Mouse (Mus musculus) natural killer cell, adult 2 months (primary cell): ENCODE results near the gene Slc17a6.
"Not testable (repeated sequence)": the region's sequence is repeated elsewhere in the genome, so short reads cannot be mapped to it uniquely, and the experiment has no call there.

Source experiments
- DNase-seq, 2 experiments: peaks; one replicate each; pipeline ENCODE4 v3.0.0; 2022; ENCODE audit warnings: low spot score in 2 of 2

Slc17a6 gene

DNA sequence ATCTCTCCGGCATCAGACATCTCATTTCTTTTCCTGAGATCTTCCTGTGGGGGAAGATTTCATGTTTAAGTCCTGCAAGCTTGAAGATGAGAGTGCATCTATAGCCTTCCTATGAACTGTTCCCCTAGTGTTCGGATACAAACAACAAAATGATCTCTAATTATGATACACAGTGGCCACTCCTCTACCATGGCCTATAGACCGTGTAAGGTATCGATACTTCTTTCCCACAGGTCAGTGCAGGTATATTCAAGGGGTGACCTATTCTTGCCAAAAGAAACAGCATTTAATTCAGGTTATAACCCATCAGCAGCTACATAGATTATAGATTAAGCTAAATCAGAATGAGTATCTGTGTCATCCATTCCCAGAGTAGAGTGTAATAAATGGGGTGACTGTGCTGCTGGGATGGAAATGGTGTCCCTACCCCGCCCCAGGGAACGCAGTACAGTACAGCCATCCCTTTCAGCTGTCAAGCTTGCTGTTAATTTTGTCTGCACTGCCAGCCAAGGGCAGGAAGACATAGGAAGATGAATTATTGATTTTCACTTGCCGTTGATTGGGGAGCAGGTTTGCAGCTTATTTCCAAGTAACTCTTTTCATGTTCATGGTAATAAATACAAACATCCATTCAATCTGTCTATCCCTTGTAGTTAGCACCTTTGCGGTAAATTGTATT, 71.9 kb downstream of the Slc17a6 start:
- no peak for DNase-seq

DNA sequence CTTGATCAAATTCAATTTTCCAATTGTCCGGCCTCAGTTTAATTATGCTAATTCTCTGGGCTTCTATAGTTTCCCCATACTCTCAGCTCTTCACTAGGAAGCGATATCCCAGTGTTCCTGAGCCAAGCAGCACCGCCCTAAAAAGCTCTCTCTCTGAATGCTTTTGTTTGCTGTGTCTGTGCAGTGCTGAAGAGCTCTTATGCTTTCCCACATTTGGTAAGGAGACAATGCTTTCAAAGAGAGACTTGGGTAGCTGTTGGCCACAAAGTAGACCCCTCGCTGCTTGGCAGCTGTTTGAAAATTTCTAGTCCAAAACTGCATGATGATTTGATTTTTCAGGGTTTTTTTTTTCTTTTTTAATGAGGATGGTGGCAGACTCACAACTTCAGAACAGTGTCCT, 72.6 kb downstream of the Slc17a6 start:
- no peak for DNase-seq

- no peak for DNase-seq
These were observed 87.7 kb downstream of the Slc17a6 start for GRCm38 (mm10) chr7:51709508-51709907.

DNA sequence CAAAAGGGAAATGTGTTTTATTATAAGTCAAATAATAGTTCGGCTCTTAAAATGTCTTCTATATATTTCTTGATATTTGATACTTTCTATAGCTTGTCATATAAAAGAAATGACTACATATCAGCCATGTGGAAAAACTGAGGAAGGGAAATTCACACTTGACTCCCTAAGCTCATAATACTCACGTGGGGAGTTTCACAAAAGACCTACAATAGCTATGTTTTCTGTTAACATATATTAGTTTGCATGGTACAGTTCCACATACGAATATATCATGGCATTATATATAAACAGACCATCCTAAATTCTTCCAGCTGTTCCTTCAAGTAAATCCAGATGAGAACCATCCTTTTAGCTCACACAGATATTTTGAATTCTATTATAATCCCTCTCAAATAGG, 88.5 kb downstream of the Slc17a6 start:
- not testable (repeated sequence) for DNase-seq

DNA sequence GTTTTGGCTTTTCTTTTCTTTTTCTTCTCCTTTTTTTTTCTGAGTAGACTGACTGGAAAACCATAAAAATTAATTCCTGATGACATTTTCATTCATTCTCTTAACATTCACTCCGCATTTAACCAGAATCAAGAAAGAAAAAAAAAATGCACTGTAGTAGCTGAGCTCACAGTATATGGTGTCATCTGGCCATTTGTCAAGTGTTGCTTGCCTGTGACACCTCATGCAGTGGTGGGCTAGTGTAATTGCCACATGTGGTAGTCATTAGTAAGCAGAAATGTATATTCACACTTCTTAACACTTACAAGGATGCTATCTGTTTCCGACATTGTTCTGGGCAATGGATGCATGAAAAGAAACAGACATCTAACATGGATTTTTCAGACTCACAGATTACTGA, 94.0 kb downstream of the Slc17a6 start:
- no peak for DNase-seq
